Mouse (Mus musculus) kidney, postnatal 4 days (tissue): Measurements from ENCODE around the gene H2-DMb2.

ENCODE experiments used
- DNase-seq, 2 experiments: peaks; one replicate each; pipeline ENCODE4 v3.0.0; 2021; ENCODE audit warnings: mixed read lengths in 2 of 2

Gene H2-DMb2

GRCm38 (mm10) chr17:34143033-34143432, at the start of gene H2-DMb2:
H2-DMb2 (plus strand) TSS chr17:34143307.
- DNase-seq, result peak; percentile 81 to 88

GRCm38 (mm10) chr17:34094283-34095035, 48.6 kb upstream of the H2-DMb2 start:
- DNase-seq, result no peak

- no peak for DNase-seq
These were observed 46.6 kb upstream of the H2-DMb2 start for GRCm38 (mm10) chr17:34096497-34097010.

GRCm38 (mm10) chr17:34097272-34097671, 45.8 kb upstream of the H2-DMb2 start:
- DNase-seq, result no peak

- DNase-seq, result no peak
These were observed 44.2 kb upstream of the H2-DMb2 start for GRCm38 (mm10) chr17:34098709-34099479.

GRCm38 (mm10) chr17:34099531-34099930, 43.6 kb upstream of the H2-DMb2 start:
- DNase-seq, result peak; percentile 56 to 71

GRCm38 (mm10) chr17:34101185-34101584, 41.9 kb upstream of the H2-DMb2 start:
- no peak for DNase-seq

- DNase-seq, result peak; percentile 97 to 98
These were observed 41.5 kb upstream of the H2-DMb2 start for GRCm38 (mm10) chr17:34101604-34102032.

GRCm38 (mm10) chr17:34102831-34103230, 40.3 kb upstream of the H2-DMb2 start:
- no peak for DNase-seq

- DNase-seq, result no peak
These were observed 38.3 kb upstream of the H2-DMb2 start for GRCm38 (mm10) chr17:34104804-34105203.

GRCm38 (mm10) chr17:34106555-34106954, 36.6 kb upstream of the H2-DMb2 start:
- DNase-seq, result no peak

- no peak for DNase-seq
These were observed 35.8 kb upstream of the H2-DMb2 start for GRCm38 (mm10) chr17:34107109-34107867.

- DNase-seq, result no peak
These were observed 34.6 kb upstream of the H2-DMb2 start for GRCm38 (mm10) chr17:34108460-34108859.

GRCm38 (mm10) chr17:34109038-34109805, 33.9 kb upstream of the H2-DMb2 start:
- no peak for DNase-seq

GRCm38 (mm10) chr17:34109806-34110195, 33.3 kb upstream of the H2-DMb2 start:
- no peak for DNase-seq

- no peak for DNase-seq
These were observed 32.8 kb upstream of the H2-DMb2 start for GRCm38 (mm10) chr17:34110309-34110708.

GRCm38 (mm10) chr17:34114114-34114513, 29.0 kb upstream of the H2-DMb2 start:
- DNase-seq, result no peak

- DNase-seq, result no peak
These were observed 26.3 kb upstream of the H2-DMb2 start for GRCm38 (mm10) chr17:34116736-34117370.

- no peak for DNase-seq
These were observed 25.5 kb upstream of the H2-DMb2 start for GRCm38 (mm10) chr17:34117421-34118112.

GRCm38 (mm10) chr17:34118113-34118872, 24.8 kb upstream of the H2-DMb2 start:
- DNase-seq, result peak; percentile 55 to 64
